Mouse (Mus musculus): ENCODE measurements around the gene Grin2a.

Gene Grin2a

DNA sequence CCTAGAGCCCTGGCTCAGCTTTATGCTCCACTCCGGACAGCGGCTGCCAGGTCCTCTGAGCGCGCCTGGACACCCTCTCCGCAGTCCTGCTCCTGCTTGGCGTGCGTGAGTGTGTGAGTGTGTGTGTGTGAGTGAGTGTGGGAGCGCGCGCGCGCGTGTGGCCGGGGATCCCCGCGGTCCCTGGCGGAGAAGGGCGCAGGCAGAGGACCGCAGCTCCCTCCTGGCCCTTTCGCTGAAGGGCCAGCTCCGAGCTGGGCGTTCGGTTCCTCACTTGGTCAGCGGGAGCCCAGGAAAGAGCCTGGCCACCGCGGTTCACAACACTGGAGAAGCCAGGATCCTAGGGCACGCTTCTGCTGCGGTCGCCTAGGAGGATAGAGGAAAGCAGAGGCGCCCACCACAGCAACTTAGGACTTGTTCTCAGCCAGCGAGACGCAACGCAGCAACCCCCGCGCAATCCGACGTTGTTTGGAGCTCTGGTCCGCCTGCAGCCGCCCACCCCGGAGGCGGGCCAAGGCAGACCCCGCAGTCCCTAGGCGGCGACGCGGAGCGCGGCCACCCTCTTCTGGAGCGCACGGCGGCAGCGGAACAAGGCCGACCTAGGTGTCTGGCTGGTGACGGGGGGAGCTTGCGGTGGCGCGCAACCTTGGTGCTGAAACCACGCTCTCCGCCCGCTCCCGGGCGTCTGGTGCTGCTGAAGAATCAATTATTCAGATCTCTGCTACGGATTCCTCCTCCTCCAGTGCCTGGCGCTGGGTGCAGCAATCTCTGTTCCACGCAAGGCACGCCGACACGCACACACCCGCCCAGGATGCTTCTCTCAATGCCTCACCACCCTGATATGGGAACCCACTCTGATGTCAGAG is at the start of gene Grin2a:
Grin2a (minus strand) TSS at position 610 of the 863 bp plus-strand sequence.
- DNase-seq (ENCODE audit: low spot score): no peak

DNA sequence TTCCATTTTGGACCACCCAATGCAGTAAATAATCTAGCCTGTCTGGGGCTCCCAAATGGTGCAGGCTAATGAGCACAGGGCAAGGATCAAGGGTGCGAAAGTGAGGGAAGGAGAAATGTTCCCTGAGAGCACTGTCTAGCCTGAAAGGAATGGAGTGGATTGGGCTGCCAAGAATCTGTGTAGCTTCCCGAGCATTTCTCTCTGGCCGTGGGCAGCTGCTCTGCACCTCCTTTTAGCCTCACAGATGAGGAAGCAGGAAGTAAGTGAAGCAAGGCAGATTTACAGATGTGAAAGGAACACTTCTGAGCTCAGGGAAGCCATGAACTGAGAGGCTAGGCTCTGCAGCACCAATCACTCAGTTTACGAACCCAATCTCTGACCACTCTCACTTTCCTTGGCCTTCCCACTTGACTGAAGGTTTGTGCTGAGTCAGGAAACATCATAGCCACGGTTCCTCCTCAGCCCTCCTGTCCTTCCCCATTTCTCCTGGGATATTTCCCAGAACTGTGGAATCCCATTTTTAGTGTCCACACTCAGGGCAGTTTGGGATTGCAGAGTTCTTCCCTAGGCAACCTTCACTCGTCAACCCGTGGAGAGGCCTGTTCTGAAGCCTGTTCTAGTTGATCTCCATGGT is 40.3 kb upstream of the Grin2a start:
- no peak for DNase-seq (ENCODE audit: low spot score)

DNA sequence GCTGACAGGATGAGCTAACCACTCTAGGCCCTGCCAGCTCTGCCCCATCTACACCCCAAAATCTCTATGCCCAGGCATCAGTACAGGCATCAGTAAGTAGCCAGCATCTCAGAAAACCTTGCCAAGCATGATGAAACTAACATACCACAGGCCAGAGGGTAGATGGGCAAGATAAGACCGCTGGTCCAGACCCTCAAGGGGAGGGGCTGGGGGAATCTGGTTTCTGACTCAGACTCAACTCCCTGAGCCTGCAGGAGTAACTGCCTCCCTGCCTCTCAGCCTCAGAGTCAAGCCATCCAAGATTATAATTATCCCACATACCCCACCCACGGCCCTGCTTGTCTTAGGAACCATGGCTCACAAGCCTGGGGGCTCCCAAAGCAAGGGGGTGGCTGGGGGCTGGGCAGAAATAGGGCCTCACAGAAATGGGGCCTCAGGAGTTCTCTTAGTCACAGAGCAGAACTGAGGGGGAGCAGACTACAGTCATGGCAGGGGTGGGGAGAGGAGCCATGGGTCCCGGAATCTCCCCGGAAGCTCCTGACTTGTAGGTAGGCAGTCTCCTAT is 38.1 kb upstream of the Grin2a start:
- DNase-seq (ENCODE audit: low spot score): no peak

GRCm38 (mm10) chr16:10031891-10032290 is 36.5 kb upstream of the Grin2a start:
- DNase-seq (ENCODE audit: low spot score): no peak

- no peak for DNase-seq (ENCODE audit: low spot score)
These were observed 31.4 kb upstream of the Grin2a start for GRCm38 (mm10) chr16:10026741-10027140.

- no peak for DNase-seq (ENCODE audit: low spot score)
These were observed 14.4 kb upstream of the Grin2a start for GRCm38 (mm10) chr16:10009743-10010142.

- no peak for DNase-seq (ENCODE audit: low spot score)
These were observed 10.2 kb upstream of the Grin2a start for GRCm38 (mm10) chr16:10005606-10006005.

- no peak for DNase-seq (ENCODE audit: low spot score)
These were observed 8.7 kb upstream of the Grin2a start for GRCm38 (mm10) chr16:10004096-10004495.

DNA sequence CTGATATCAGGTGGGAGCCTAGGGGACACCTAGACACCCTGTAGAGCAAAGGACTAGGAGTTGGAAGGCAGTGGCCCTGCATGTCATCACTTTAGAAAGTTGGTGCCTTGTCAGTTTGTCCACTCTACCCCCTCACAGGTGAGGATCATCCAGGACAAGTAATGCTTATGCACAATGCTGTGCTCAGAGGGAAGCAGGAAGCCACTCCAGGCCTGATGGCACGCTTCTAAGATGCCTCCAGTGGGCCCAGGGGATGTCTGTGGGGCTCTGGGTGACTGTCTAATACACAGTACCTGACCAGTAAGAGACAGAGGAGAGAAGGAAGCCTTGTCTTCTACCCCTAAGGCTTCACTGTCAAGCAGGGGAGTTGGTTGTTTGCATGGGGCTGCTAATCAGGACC is 7.6 kb upstream of the Grin2a start:
- no peak for DNase-seq (ENCODE audit: low spot score)

- no peak for DNase-seq (ENCODE audit: low spot score)
These were observed 6.2 kb upstream of the Grin2a start for GRCm38 (mm10) chr16:10001601-10002000.

DNA sequence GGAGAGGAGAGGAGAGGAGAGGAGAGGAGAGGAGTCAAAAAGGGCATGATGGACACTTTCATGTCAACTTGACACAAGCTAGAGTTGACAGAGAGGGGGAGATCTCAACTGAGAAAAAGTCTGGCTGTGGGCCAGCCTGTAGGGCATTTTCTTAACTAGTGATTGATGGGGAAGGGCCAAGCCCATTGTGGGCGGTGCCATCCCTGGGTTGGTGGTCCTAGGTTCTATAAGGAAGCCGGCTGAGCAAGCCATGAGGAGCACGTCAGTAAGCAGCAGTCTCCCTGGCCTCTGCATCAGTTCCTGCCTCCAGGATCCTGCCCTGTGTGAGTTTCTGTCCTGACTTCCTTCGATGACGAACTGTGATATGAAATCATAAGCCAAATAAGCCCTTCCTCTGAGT is 4.6 kb upstream of the Grin2a start:
- DNase-seq (ENCODE audit: low spot score): no peak

GRCm38 (mm10) chr16:9997931-9998330 is 2.6 kb upstream of the Grin2a start:
- no peak for DNase-seq (ENCODE audit: low spot score)

GRCm38 (mm10) chr16:9995814-9996210 is 452 bp upstream of the Grin2a start:
- DNase-seq (ENCODE audit: low spot score): no peak

- DNase-seq (ENCODE audit: low spot score): no peak
These were observed 1.1 kb downstream of the Grin2a start for GRCm38 (mm10) chr16:9994041-9994950.

DNA sequence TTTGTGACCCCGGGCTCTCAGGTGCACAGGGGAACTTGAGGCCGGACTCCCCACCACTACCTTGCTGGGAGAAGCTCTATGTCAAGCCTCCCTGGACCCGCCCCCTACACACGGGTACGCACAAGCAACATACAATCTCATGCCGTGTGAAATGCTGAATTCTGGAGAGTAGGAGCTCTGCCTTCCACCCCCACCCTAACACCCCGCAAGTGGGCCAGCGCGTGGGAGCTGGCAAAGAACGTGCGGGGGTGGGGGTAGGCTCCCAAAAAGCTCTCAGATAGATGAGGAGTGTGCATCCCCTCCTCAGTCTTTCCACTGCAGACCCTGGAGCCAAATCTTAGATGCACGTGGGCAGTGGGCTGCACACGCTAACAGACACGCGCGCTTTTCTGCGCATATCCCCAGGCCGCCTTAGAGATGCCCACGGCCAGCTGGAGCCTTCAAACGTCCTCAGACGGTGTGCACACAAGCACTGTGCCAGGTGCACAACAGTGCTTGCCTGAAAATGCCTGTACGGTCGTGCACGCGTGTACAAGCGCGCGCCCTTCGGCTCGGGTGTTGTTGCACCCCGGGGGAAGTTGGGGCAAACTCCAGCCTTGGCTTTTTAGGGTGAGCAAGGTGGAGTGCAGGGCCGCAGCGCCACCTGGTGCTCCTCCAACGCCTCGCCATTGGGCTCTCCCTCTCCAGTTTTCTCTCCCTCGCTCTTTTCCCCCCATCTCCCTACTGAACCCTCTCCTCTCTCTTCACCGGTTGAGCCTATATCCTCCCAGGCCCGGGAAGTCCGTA is 1.9 kb downstream of the Grin2a start:
- DNase-seq (ENCODE audit: low spot score): no peak

DNA sequence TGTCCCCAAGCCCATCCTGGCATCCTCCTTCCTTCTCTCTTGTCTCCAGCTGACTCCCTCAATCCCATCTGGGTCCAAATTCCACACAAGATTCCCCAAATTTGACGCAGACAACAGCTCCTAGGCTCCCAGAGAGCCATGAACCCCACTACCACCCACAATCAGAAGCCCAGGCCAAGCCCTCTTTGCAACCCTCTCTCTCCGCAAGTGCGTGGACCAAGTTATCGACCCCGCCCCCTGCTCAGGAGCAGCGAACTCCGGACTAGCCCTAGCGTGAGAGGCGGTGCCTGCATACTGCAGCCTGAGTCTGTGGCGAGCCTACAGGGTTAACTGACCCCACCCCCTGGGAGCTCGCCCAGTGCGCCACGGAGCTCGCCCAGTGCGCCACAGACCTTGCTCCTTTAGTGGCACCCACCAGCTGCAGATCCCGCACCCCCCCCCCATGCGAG is 2.6 kb downstream of the Grin2a start:
- DNase-seq (ENCODE audit: low spot score): no peak

DNA sequence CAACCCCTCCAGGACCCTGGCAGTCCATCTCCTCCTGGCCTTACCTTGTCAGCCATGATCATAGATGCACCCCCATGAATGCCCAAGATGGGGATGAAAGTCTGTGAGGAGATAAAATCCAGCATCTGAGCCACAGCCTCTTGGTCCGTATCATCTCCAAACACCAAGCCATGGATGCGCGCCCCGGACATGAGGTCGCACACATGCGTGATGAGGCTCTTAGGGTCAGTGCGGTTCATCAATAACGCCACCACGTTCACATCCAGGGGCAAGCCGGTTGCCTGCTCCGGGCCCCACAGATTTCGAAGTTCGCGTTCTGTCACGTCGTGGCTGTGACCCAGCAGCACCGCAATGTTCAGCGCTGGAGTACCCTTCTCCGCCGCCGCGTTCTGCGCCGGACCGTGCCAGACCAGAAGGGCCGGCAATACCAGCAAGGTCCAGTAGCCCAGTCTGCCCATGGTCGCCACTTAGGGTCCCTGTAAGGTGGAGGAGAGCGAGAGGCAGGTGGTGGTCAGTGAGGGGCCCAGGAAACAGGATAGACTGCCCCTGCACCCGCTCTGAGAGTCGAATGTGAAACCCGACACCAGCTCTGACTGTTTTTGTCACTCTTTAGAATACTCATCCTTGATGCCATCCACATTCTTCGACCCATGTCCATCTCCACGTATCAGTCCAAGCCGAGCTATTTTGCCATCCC is 3.1 kb downstream of the Grin2a start:
- DNase-seq (ENCODE audit: low spot score): no peak

- no peak for DNase-seq (ENCODE audit: low spot score)
These were observed 10.3 kb downstream of the Grin2a start for GRCm38 (mm10) chr16:9985041-9985440.

DNA sequence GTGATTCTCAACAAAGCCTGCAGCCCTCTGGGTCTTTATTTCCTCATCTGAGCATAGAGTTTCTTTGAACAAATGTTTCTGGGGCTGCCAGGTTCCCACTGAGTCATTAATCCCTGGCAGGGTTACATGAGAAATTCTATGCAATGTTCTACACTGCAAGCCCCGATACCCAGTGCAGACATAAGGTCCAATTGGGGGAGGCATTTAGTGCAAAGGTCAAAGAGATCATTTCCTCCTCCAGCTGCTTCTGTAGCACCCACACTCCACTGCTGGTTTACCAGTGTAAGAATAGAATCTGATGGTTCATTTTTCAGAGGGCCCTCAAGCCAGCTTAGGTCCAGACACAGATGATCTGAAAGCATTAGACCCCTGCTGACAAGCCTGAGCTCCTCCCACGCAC is 14.7 kb downstream of the Grin2a start:
- DNase-seq (ENCODE audit: low spot score): no peak

GRCm38 (mm10) chr16:9978173-9978572 is 17.2 kb downstream of the Grin2a start:
- DNase-seq (ENCODE audit: low spot score): no peak

GRCm38 (mm10) chr16:9972705-9973104 is 22.7 kb downstream of the Grin2a start:
- no peak for DNase-seq (ENCODE audit: low spot score)

All from yolk sac, embryonic 10.5 days (tissue).